Mouse (Mus musculus) midbrain, postnatal 0 days (tissue): Measurements from ENCODE around the gene Gramd1c. TPM values are rescaled to one million over a fixed set of nuclear protein-coding genes. Genes with fewer than 3 reads are reported as not detected.

Source experiments
- ATAC-seq: fragments of 200-750 bp; cut with Nextera tagmentation; 2 replicates; pipeline ENCODE4 v1.8.0; 2017; ENCODE audit warnings: moderate number of reproducible peaks, mild to moderate bottlenecking, moderate TSS enrichment, moderate library complexity; ENCODE audit not compliant: low FRiP score
- DNase-seq: peaks from one replicate; pipeline ENCODE4 v3.0.0-alpha.2; 2015; ENCODE audit warnings: low spot score
- H3K27ac ChIP-seq: fragments of 300-500 bp; sonication (generic); 2 replicates; pipeline ENCODE4 v1.5.1; 2014; ENCODE audit warnings: low read depth, mild to moderate bottlenecking, low read length, mixed read lengths
- H3K27me3 ChIP-seq: fragments of 300-500 bp; sonication (generic); 2 replicates; pipeline ENCODE4 v1.6.1; 2014; ENCODE audit warnings: low read length, control low read depth, mixed read lengths; ENCODE audit not compliant: insufficient read depth
- H3K36me3 ChIP-seq: fragments of 300-500 bp; sonication (generic); 2 replicates; pipeline ENCODE4 v1.6.1; 2014; ENCODE audit warnings: low read length, control low read depth, mixed read lengths; ENCODE audit not compliant: insufficient read depth
- H3K4me1 ChIP-seq: fragments of 300-500 bp; sonication (generic); 2 replicates; pipeline ENCODE4 v1.6.1; 2014; ENCODE audit warnings: mild to moderate bottlenecking, control low read depth, antibody characterized with exemption, low read length, mixed read lengths; ENCODE audit not compliant: insufficient read depth
- H3K4me2 ChIP-seq: fragments of 300-500 bp; sonication (generic); 2 replicates; pipeline ENCODE4 v1.6.1; 2014; ENCODE audit warnings: low read depth, mild to moderate bottlenecking, low read length, mixed read lengths; ENCODE audit not compliant: poor library complexity, severe bottlenecking
- H3K4me3 ChIP-seq: fragments of 300-500 bp; sonication (generic); 2 replicates; pipeline ENCODE4 v1.5.1; 2014; ENCODE audit warnings: low read depth, mild to moderate bottlenecking, low read length, moderate library complexity
- H3K9ac ChIP-seq: fragments of 300-500 bp; sonication (generic); replicated peaks from 2 replicates; pipeline ENCODE4 v1.6.1; 2014; ENCODE audit warnings: mild to moderate bottlenecking, low read length, moderate library complexity, mixed read lengths; ENCODE audit not compliant: poor library complexity, severe bottlenecking
- H3K9me3 ChIP-seq: fragments of 300-500 bp; sonication (generic); 2 replicates; pipeline ENCODE4 v1.6.1; 2016; ENCODE audit warnings: low read length, control low read depth
- CTCF ChIP-seq: IDR thresholded peaks from 2 replicates; pipeline ENCODE4 v1.5.1; 2016; ENCODE audit warnings: antibody characterized with exemption, mild to moderate bottlenecking
- WGBS: fragments of 180-500 bp; shearing (Covaris S2); extraction: QIAGEN DNeasy Blood & Tissue Kit; methylation state at CpG from one replicate; pipeline ENCODE4 v1.1.7; 2014; 5-methylcytosine and 5-hydroxymethylcytosine counted together
- polyA plus RNA-seq: library from polyadenylated mRNA; unstranded; fragments of >200 nt; fragmentation: Nextera tagmentation; extraction: Ambion mirVana; gene quantifications from 2 replicates; pipeline ENCODE4 v1.2.1, GENCODE M21; 2015
- total RNA-seq: library from RNA; depleted of rRNA; stranded (reverse); fragments of >200 nt; gene quantifications from 2 replicates; pipeline ENCODE4 v1.2.3, GENCODE M21; 2014

The Gramd1c gene
- total and polyA plus RNA-seq, 2 experiments from 2014 or later, result 1.9 to 2.3 TPM

- H3K27me3 ChIP-seq, result no peaks in the 10 kb centered on the region
- 93% methylated on average over 12 of the region's 12 CpGs for WGBS
- TF ChIP-seq CTCF, result no peak
- DNase-seq (no peak), ATAC-seq (no peak)
- H3K9ac ChIP-seq, result no peak overlapping the region
- no peak overlapping the region for H3K27ac ChIP-seq
- no peak overlapping the region for H3K4me2 ChIP-seq
- no peaks in the 10 kb centered on the region for H3K9me3 ChIP-seq
- H3K4me3 ChIP-seq, result no peak overlapping the region
- H3K36me3 ChIP-seq, result peaks cover 61% of the 10 kb centered on the region
- H3K4me1 ChIP-seq, result no peaks in the 10 kb centered on the region
Observed at GRCm38 (mm10) chr16:44101181-44101710, 38.1 kb upstream of the Gramd1c start.

GRCm38 (mm10) chr16:44099377-44099776 is 36.2 kb upstream of the Gramd1c start:
- H3K27me3 ChIP-seq, result no peaks in the 10 kb centered on the region
- H3K9me3 ChIP-seq, result no peaks in the 10 kb centered on the region
- WGBS, result 96% methylated on average over 7 of the region's 7 CpGs
- H3K9ac ChIP-seq, result no peak overlapping the region
- TF ChIP-seq CTCF, result no peak
- H3K4me3 ChIP-seq, result no peak overlapping the region
- no peak overlapping the region for H3K27ac ChIP-seq
- ATAC-seq (no peak), DNase-seq (no peak)
- H3K36me3 ChIP-seq, result peaks cover 73% of the 10 kb centered on the region
- H3K4me1 ChIP-seq, result no peaks in the 10 kb centered on the region
- no peak overlapping the region for H3K4me2 ChIP-seq

GRCm38 (mm10) chr16:44087650-44088049 is 24.5 kb upstream of the Gramd1c start:
- peaks cover 48% of the 10 kb centered on the region for H3K36me3 ChIP-seq
- no peaks in the 10 kb centered on the region for H3K9me3 ChIP-seq
- no peak overlapping the region for H3K27ac ChIP-seq
- H3K9ac ChIP-seq, result no peak overlapping the region
- no peak for TF ChIP-seq CTCF
- WGBS, result 82% methylated on average over 2 of the region's 2 CpGs
- no peak overlapping the region for H3K4me3 ChIP-seq
- DNase-seq, result no peak
- ATAC-seq, result no peak
- H3K4me2 ChIP-seq, result no peak overlapping the region
- H3K27me3 ChIP-seq, result no peaks in the 10 kb centered on the region
- H3K4me1 ChIP-seq, result no peaks in the 10 kb centered on the region

- Histone ChIP-seq H3K36me3 (no peaks in the 10 kb centered on the region), H3K4me2 (no peak overlapping the region), H3K9me3 (no peaks in the 10 kb centered on the region), H3K9ac (no peak overlapping the region), H3K4me1 (no peaks in the 10 kb centered on the region), H3K27ac (no peak overlapping the region), H3K27me3 (no peaks in the 10 kb centered on the region), H3K4me3 (no peak overlapping the region)
- ATAC-seq (no peak), DNase-seq (no peak)
- WGBS, result 93% methylated on average over 15 of the region's 15 CpGs
- TF ChIP-seq CTCF, result no peak
Observed at GRCm38 (mm10) chr16:44061341-44061740, 1.8 kb downstream of the Gramd1c start.

GRCm38 (mm10) chr16:44060604-44061286 is 2.4 kb downstream of the Gramd1c start:
- Histone ChIP-seq H3K9ac (no peak overlapping the region), H3K4me2 (no peak overlapping the region), H3K27ac (no peak overlapping the region), H3K36me3 (no peaks in the 10 kb centered on the region), H3K27me3 (no peaks in the 10 kb centered on the region), H3K9me3 (no peaks in the 10 kb centered on the region), H3K4me3 (no peak overlapping the region), H3K4me1 (no peaks in the 10 kb centered on the region)
- no peak for TF ChIP-seq CTCF
- ATAC-seq (no peak), DNase-seq (no peak)
- WGBS, result 93% methylated on average over 18 of the region's 18 CpGs

- no peak overlapping the region for H3K4me3 ChIP-seq
- H3K27ac ChIP-seq, result no peak overlapping the region
- peak; percentile 97 for TF ChIP-seq CTCF
- H3K27me3 ChIP-seq, result no peaks in the 10 kb centered on the region
- H3K9me3 ChIP-seq, result no peaks in the 10 kb centered on the region
- no peaks in the 10 kb centered on the region for H3K4me1 ChIP-seq
- H3K9ac ChIP-seq, result no peak overlapping the region
- H3K36me3 ChIP-seq, result no peaks in the 10 kb centered on the region
- DNase-seq, result peak; percentile 81
- ATAC-seq, result 0 out of 2 replicates have a peak, but pooled peaks have one; percentile 18
- H3K4me2 ChIP-seq, result no peak overlapping the region
- 20% methylated on average over 10 of the region's 10 CpGs for WGBS
Observed at GRCm38 (mm10) chr16:44058745-44059144, 4.4 kb downstream of the Gramd1c start.
